Mouse (Mus musculus) left cerebral cortex, adult 8-10 months (tissue): ENCODE data around the gene Tra2a. TPM values are rescaled to one million over a fixed set of nuclear protein-coding genes. Genes with fewer than 3 reads are reported as not detected.

Experiments
- DNase-seq, 2 experiments: peaks; one replicate each; pipeline ENCODE4 v3.0.0; 2022; ENCODE audit warnings: low spot score in 2 of 2
- total RNA-seq, 4 experiments: library from RNA; stranded (reverse); gene quantifications; 2 replicates each; pipeline ENCODE4 v1.2.4; 2022

Tra2a gene
- total RNA-seq, 4 experiments from 2014 or later, result 45.2 to 57.3 (median 55.6) TPM

DNA sequence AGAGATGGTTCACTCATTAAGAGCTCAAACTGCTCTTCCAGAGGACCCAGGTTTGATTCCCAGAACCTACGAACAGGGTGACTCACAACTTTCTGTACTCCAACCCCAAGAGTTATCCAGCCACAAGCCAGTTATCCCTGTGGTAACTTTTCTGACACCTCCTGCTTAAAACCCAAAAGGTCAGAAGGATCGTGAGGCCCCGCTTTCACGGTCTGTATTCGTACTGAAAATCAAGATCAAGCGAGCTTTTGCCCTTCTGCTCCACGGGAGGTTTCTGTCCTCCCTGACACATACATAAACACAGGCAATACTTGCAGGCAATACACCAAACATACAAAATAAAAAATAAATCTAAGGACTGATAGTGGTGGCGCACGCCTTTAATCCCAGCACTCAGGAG, 27.5 kb downstream of the Tra2a start:
- DNase-seq, result peak; percentile 96 to 100

DNA sequence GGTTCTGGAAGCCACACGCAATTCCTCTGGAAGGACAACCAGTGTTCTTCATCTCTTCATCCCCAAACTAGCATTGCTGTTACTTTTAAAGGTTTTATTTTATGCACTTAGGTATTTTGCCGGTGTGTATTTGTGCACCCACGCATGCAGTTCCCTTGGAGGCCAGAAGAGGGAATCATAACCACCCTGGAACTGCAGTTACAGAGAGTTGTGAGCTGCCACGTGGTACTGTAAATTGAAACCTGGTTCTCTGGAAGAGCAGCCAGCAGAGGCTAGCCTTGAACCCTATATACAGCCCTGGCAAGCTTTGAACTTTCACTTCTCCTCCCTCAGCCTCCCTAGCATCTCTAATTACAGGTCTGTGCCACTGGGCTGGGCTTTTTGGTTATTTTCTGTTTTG, 30.5 kb downstream of the Tra2a start:
- DNase-seq, result no peak

DNA sequence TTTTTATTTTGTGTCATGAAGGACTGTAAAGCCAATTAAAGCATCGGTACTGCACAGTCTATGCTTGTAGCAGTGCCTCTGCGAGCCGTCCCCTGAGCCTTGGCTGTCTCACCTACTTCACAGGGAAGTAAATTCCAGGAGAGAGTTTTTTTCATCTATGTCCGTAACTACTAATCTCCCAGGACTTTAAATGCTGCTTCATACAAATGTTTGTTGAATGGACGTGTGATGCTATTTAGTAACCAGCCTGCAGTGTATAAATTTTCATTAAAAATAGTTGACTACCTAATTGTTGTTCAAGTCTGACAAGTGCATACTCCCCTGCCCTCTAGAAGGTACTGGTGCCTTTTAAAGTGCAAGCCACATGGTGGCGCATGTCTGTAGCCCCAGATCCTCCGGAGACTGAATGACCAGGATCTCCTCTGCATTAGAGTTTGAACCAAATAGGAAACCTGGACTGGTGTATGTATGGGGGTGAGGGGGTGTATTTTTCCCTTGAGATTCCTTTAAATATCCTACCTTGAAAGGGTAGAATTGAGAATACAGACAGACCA, 35.6 kb downstream of the Tra2a start:
- no peak for DNase-seq

DNA sequence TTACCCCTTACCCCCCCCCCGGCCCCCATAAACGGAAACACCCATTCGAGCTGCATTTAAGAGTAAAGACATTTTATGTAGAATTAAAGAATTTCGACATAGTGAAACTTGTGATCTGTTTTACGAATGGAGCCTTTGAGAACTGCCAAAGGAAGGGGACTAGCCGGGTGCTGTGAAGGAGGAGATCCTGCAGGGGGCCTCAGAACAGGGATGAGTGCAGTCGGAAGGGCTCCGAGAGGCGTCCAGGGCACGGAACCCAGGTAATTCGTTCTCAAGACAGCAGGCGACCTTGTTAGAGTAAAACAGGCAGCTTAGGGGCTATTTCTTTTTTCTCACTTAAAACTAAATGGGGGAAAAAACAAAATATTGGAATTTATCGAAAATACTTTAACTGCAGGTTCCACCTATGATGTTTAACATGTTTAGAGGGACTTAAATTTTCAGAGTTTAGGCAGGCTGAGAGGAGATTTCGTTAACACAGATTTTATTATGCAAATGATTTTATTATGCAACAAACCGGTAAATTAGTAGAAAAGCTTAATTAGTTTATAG, 36.6 kb downstream of the Tra2a start:
- DNase-seq, result no peak

DNA sequence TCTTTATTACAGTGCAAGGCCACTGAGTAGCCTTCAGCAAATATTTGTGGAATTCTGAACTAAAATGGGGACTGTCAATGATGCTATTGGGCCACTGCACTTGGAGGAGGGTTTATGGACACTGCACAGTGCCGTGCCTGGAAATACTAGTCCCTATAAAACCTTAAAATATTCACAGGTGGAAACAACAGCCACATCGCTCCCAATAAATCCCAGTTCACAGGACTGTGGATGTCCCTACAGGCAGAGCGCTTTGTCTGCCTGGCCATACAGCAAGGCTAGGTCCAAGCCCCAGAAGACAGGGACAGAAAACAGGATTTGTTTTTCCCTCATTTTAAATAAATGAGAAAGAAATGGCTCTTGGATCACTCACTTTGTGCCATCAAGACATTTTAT, 38.1 kb downstream of the Tra2a start:
- DNase-seq, result no peak

DNA sequence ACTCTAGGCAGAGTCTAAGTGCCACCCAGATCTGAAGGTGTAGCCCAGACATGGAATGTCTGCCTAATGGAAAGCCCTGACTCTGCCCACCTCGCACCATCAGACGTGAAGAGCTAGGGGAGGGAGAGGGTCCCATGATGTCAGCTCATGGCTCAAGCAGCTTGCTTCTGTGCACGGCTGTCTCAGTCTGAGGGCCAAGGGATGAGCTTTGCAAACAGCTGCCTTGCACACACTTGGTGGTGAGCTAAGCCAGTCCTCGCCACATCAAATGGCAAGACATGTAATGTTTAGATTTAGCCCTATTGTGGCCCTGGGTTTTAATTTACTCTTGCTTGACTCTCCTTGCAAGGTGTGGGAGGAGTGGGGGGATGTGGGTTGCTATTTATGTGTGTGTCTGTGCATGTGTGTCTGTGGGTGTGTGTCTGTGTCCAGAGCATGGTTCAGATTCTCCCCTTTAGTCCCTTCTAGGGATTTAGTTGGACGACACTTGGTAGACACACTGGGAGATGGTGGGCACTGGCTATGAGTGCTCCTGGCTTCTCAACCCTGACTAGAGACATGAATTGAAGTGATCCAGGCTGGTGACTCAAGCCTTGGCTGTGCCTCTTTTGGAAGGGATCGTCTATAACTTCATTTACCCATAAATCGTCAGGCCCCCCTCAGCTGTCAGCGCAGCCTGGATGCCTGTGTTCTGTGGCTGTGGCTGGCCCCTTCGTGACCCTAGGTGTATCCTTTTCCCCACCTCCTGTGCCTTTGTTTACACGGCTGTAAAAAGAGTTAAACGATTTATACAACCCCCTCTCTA, 38.7 kb downstream of the Tra2a start:
- no peak for DNase-seq

DNA sequence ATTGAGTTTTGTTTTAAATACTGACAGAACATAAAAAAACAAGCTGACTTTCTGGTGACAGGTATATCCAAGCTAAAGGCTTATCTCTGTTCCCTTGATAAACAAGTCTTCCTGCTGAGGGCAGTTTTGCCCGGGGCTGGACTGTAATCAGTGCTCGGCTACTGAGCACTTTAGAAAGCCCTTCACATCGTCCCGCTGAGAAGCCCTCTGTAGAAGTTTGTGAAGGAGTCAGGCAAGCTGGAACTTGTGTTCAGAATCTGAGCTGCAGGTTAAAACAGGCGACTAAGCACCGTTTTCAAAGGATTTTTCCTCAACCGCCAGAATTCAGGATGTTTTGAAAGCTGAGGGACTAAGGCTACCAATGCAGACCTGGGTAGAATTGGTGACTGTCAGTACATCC, 41.9 kb downstream of the Tra2a start:
- no peak for DNase-seq

DNA sequence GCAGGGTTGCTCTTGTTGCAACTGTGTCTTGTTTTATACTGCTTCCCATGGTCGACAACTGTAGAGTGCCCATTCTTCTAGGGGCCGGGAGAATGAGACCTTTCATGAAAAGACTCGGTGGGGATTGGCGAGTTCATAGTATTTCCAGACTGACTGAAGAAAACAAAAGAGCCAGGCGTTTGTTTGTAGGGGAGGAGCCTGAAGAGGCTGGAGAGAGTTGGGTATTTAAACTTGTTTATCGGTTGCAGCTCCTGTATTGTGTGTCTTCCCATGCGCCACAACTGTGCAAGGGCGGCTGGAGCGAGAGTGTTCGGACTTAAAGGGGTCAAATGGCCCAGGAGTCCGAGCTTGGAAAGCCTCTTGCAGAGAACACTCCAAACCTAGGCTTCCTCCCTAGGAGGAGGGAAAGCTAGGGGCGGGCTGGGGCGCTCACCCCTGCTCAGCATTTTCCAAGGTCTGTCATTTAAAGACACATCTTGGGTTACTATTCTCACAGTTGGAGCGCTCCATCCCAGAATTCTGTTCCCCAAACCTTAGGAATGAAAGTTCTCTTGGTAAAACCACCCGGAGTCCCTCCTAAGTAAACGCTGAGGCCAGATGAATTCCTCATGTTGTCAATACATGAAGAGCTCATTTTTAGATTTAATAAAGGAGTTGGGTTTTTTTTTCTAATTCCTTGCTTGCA, 43.8 kb downstream of the Tra2a start:
- DNase-seq, result no peak

DNA sequence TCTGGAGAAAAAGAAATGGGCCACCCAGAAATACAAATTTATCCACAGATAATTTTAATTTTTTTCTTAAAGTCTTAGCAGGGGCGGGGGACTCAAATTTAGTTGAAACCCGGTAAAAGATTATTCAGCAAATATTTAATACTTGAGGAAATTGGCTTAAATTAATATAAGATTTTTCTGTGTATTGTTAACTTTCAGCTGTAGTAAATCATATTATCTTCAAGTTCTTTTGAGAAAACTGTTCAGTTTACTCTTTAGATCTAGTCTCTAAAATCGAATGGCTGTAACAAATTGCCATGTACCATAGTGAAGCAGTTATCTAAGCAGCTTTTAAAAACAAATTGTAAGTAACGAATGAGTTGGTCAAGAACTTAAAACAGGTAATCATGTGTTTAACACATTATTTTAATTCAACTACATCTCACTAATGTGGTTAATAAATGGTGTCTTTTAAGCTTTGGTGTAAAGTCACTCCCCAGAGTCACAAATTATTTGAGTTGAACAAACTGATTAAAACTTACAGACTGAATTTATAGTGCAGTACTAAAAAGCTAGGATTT, 44.8 kb downstream of the Tra2a start:
- DNase-seq, result no peak

DNA sequence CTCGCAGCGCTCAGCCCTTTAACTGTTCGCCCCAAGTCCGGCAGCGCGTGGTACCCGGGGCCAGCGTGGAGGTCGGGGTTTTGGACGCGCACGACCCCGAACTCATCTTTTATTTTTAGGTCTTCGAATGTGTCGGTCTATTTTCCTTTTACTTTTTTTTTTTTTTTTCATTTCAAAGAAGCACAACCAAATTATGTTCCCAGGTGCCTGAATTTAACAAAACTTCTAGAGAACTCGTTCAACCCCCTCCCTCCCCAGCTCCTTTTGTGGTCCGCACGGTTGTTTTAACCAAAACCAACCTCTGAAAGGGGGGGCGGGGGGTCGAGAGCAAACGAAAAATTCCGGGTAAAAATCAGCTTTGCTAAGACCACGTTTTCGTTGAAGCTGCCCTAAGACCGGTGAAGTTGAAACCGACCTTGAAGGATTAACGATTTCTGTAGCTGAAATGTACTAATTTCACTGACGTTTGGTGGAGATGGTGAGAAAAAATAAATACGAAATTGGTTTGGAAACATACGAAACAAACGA, 45.5 kb downstream of the Tra2a start:
- no peak for DNase-seq

DNA sequence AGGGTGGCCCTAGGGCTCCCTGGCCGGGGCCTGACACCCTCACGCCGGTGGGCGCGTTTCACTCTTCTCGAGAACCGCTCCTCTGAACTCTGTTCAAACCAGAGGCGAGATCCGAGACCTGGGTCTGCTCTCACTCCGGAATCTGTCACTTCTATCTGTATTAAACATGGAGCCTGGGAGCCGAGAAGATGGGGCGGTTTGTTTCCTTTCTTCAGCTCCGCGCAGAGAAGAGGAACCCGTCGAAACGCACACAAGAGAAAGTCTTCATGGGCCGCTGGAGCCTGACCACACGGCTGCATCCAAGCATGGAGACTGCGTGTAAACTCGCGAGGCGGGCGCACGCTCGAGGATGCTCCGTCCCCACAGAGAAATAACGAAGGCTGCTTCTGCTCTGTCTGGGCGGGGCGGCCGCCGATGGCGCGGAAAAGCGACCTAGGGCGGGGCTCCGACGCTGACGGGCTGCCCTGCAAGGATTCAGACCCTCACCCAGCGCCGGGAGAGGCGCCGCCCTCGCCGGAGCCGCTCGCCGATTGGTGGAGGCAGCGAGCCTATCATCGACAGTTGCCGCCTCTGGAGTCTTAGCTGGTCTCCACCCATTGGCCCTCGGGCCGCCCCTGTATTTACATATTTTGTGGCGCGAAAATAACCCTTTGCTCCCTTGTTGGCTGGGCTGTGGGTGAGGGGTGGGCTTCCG, 46.1 kb downstream of the Tra2a start:
- DNase-seq, result no peak

DNA sequence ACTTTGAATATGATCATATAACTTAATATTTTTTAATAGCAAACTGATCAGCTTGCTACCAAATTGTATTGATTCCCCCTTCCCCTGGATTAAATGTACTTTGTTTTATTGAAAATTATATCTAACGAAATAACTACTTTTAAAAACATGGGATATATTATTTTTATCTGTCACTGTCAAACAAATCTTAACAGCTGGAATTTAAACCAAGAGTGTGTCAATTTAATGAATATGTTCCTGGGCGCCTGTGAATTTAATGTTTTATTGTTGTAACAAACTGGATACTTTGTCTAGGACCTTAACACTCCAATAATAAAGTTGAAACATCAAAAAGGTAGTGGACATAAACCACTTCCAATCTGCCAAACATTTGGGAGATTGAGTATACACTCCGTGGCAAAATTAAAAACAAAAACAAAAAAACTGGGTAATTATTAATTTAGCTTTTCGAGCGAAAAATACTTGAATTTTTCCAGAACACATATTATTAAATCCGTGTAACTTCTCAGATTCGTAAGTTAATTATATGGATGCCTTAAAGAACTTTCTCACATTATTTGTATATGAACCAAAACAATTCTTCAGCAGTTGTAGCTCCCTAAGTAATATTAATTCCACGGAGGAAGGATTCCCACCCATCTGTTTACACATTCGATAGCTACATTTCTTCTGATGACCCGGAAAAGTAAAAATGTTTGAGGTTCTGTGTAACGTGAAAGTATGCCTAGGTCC, 46.9 kb downstream of the Tra2a start:
- no peak for DNase-seq

DNA sequence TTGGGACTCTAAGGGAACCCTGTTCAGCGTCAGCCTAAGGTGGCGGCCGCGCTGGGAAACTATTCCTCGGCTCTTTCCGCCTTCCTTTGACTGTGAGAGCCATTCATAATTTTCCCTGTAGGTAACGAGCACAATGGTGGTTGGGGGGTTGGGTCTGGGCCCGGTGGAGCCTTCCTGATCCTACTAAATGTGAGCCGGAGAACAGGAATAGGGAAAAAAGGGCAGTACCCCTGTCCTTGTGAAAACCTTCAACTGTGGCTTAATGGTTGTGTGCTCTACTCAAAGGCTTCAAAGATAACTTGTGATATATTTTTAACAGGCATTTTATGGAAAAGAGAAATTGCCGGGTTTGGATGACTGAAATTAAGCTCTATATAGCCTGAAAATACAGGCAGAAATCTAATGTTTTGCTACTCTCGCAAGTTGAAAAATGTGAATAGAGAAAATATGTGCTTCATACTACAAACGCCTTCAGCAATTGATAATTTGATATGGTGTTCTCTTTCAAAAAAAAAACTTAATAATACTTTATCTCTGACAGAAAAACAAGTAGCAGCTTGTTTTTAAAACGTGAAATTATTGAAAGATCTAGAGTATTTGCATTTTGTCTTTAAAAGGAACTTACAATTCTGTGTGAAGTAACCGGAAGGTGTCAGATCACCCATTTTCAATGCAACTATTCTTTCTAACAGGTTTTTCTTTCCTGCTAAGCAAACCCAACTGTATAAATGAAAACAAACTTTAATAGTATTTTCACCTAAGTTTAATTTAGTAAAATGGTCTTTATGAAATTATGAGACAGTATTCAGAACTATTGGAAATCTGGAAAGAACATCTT, 47.9 kb downstream of the Tra2a start:
- no peak for DNase-seq

DNA sequence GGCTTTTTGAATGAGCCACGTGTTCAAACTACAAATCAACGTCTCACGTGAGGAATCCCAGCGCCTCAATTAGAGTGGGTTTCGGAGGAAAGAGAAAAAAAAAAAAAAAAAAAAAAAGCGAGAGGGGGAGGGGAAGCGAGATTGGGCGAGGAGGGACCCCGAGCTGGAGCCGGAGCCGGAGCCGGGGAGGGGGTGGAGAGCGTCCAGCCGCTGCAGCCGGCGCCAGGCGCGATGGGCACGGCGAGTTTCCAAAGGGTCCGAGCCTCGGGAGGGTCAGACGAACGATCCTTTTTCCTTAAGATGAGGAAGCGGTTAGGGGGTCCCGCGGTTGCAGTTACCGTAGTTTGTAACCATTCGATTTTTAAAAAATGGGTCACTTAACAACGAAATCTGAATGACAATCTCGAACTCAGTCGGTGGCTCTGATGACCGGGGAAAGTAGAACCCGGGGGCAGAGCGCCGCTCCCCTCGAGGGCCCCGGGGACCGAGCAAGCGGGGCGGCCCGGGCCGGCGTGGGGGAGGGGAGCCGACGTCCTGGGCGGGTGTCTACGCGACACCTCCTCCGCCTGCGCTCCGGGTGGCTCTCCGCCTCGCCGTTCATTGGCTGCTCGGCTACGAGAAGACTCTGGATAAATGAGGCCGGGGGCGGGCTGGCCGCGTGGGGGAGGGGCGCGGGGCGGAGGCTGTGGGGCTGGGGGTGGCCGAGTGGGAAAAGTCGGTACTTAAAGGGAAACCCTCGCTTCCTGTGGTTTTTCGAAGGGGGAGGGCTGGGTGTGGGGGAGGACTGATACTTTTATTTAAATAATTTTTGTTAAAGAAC, 48.7 kb downstream of the Tra2a start, which contains the start of gene Igf2bp3:
Gene Igf2bp3 (minus strand): TSS at position 30 of the 820 bp plus-strand sequence.
- no peak for DNase-seq

DNA sequence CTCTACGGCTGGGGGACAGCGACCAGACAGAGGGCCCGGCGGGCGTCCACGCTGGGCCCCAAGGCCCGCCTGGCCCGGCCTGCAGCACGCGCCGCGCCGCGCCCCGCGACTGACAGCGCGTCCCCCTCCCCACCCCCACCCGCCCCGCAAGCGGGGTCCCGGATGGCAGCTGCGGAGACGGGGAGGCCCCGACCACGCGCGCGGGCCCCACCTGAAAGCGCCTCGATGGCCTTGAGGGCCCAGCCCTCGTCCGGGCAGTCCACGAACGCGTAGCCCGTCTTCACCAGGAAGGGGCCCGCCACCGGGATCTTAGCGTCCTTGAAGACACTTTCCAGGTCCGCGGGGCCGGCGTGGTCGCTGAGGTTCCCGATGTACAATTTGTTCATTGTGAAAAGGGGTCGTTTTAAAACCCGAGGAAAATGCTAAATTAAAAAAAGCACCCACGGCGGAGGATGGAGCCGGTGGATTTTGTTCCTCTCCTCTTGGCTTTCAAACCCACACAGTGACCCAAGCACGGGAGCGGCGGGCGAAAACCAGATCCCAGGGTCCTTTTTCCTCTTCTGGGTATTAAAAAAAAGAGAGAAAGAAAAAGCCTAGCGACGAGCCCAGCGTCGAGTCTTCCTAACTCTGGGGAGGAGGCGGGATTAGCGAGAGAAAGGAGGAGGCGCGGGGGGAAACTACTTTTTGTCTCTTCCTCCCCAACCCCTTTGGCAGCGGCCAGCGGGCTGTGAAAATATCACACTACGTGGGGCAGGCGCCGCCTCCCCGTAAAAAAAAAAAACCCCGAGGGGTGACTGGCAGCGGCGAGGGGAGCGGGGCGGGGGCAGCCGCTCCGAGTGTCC, 49.5 kb downstream of the Tra2a start:
- no peak for DNase-seq

DNA sequence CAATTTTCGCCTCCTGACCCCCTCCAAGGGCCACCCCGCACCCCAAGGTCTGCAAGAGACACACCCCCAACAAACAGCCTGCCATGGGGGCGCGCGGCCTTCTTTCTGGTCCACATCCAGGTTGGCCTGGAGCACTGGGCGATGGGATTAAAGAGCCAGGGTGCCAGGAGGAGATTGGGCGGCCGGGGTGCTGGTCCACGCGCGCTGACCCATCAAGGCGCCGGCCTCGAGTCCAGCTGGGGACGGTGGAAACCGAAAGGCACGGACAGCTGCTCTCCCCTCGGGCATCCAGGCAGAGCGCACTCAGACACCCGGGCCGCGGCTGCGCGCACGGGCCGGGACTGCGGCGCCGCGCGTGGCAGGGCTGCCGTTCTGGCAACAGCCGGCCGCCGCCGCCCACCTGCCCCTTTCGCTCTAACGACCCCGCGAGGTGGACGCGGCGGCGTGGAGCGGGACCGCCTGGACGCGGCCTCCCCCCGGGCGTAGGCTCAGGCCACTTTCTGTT, 50.2 kb downstream of the Tra2a start:
- DNase-seq, result no peak

DNA sequence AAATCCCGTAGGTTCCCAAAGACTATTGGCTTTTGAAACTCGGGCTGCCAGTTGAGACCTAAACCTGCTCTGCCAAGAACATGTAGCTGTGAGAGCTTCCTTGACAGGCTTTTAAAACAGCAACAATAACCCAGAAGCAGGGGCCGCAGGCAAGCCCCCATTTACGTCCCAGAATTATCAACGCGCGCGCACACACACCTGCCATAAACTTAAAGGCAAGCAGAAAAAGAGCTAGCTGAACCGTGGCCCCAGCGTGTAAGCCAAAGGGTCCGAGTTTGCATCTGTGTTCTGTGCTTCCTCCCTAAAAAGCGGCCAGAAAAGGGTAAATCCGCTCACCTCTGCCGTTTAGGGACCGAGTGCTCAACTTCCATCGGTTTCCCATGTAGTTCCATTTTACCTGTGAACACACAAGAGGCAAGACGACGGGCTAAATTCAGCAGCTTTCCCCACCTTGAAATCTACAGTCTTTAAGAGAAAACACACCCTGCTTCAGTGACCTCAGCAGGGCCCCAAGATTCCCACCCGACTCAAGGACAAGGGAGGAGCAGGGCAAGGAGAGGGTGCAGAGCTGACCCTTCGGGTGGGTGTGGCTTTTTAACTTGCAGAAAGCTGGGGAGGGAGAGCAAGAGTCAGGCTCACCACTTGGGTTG, 50.8 kb downstream of the Tra2a start:
- no peak for DNase-seq
